Mouse (Mus musculus): ENCODE measurements around the gene Nus1. TPM values are rescaled to one million over a fixed set of nuclear protein-coding genes. Genes with fewer than 3 reads are reported as not detected.

Gene Nus1
- polyA plus RNA-seq (2015; fragmentation: Nextera tagmentation; extraction: Ambion mirVana): 10.9 and 11.8 TPM in 2 replicates

- Histone ChIP-seq H3K4me3 (peak within 1 kb of the TSS; percentile 100), H3K27ac (peak within 1 kb of the TSS; percentile 92), H3K4me2 (peak within 1 kb of the TSS; percentile 70), H3K9ac (peak within 1 kb of the TSS; percentile 95), H3K36me3 (no peaks in the 10 kb centered on the region), H3K4me1 (peaks cover 24% of the 10 kb centered on the region), H3K27me3 (no peaks in the 10 kb centered on the region), H3K9me3 (no peaks in the 10 kb centered on the region)
- peak; percentile 100 for ATAC-seq (ENCODE audit: borderline replicate concordance, extremely low read depth, low FRiP score, low TSS enrichment)
- WGBS: under 1% methylated on average over 79 of the region's 79 CpGs
These were observed at the start of gene Nus1 for GRCm38 (mm10) chr10:52417299-52417997. Gene Nus1, plus strand, starts transcription at chr10:52417547.

GRCm38 (mm10) chr10:52368376-52368775 lies 49.0 kb upstream of the Nus1 start:
- H3K4me1 ChIP-seq: no peaks in the 10 kb centered on the region
- WGBS: 79% methylated on average over 4 of the region's 4 CpGs
- no peaks in the 10 kb centered on the region for H3K27me3 ChIP-seq
- no peak for ATAC-seq (ENCODE audit: borderline replicate concordance, extremely low read depth, low FRiP score, low TSS enrichment)
- H3K4me2 ChIP-seq: no peak overlapping the region
- no peak overlapping the region for H3K9ac ChIP-seq
- H3K4me3 ChIP-seq: no peak overlapping the region
- H3K9me3 ChIP-seq: no peaks in the 10 kb centered on the region
- H3K36me3 ChIP-seq: no peaks in the 10 kb centered on the region
- H3K27ac ChIP-seq: no peak overlapping the region

GRCm38 (mm10) chr10:52373834-52374233 lies 43.5 kb upstream of the Nus1 start:
- Histone ChIP-seq H3K4me1 (0 out of 2 replicates have a peak, but pooled peaks cover 4% of the 10 kb centered on the region), H3K9me3 (no peaks in the 10 kb centered on the region), H3K9ac (no peak overlapping the region), H3K27me3 (no peaks in the 10 kb centered on the region), H3K27ac (no peak overlapping the region), H3K4me3 (no peak overlapping the region), H3K4me2 (no peak overlapping the region), H3K36me3 (no peaks in the 10 kb centered on the region)
- WGBS: 69% methylated on average over 4 of the region's 4 CpGs
- ATAC-seq (ENCODE audit: borderline replicate concordance, extremely low read depth, low FRiP score, low TSS enrichment): no peak

- Histone ChIP-seq H3K4me3 (no peak overlapping the region), H3K9me3 (no peaks in the 10 kb centered on the region), H3K27ac (no peak overlapping the region), H3K36me3 (no peaks in the 10 kb centered on the region), H3K9ac (no peak overlapping the region), H3K27me3 (no peaks in the 10 kb centered on the region), H3K4me2 (no peak overlapping the region), H3K4me1 (0 out of 2 replicates have a peak, but pooled peaks cover 9% of the 10 kb centered on the region)
- ATAC-seq (ENCODE audit: borderline replicate concordance, extremely low read depth, low FRiP score, low TSS enrichment): no peak
These were observed 42.7 kb upstream of the Nus1 start for GRCm38 (mm10) chr10:52374651-52375050.

- 0 out of 2 replicates have a peak, but pooled peaks cover 9% of the 10 kb centered on the region for H3K4me1 ChIP-seq
- 85% methylated on average over 2 of the region's 2 CpGs for WGBS
- no peak overlapping the region for H3K9ac ChIP-seq
- no peak overlapping the region for H3K4me2 ChIP-seq
- ATAC-seq (ENCODE audit: borderline replicate concordance, extremely low read depth, low FRiP score, low TSS enrichment): no peak
- no peaks in the 10 kb centered on the region for H3K9me3 ChIP-seq
- H3K27ac ChIP-seq: no peak overlapping the region
- no peak overlapping the region for H3K4me3 ChIP-seq
- no peaks in the 10 kb centered on the region for H3K36me3 ChIP-seq
- no peaks in the 10 kb centered on the region for H3K27me3 ChIP-seq
These were observed 40.9 kb upstream of the Nus1 start for GRCm38 (mm10) chr10:52376422-52376821.

GRCm38 (mm10) chr10:52377813-52378212 lies 39.5 kb upstream of the Nus1 start:
- peaks cover 12% of the 10 kb centered on the region; the same call in 1 of the 2 replicates for H3K4me1 ChIP-seq
- no peak overlapping the region for H3K4me3 ChIP-seq
- H3K36me3 ChIP-seq: no peaks in the 10 kb centered on the region
- H3K9ac ChIP-seq: no peak overlapping the region
- 87% methylated on average over 2 of the region's 2 CpGs for WGBS
- no peak for ATAC-seq (ENCODE audit: borderline replicate concordance, extremely low read depth, low FRiP score, low TSS enrichment)
- no peaks in the 10 kb centered on the region for H3K9me3 ChIP-seq
- no peak overlapping the region for H3K4me2 ChIP-seq
- no peak overlapping the region for H3K27ac ChIP-seq
- H3K27me3 ChIP-seq: no peaks in the 10 kb centered on the region

- Histone ChIP-seq H3K27ac (peak overlapping the region; percentile 96), H3K36me3 (no peaks in the 10 kb centered on the region), H3K4me3 (peak overlapping the region; percentile 85), H3K4me2 (peak overlapping the region; percentile 76), H3K4me1 (peaks cover 15% of the 10 kb centered on the region; the same call in 1 of the 2 replicates), H3K9ac (peak overlapping the region; percentile 85), H3K9me3 (no peaks in the 10 kb centered on the region), H3K27me3 (no peaks in the 10 kb centered on the region)
- ATAC-seq (ENCODE audit: borderline replicate concordance, extremely low read depth, low FRiP score, low TSS enrichment): peak; percentile 47
- under 1% methylated on average over 19 of the region's 19 CpGs for WGBS
These were observed 36.0 kb upstream of the Nus1 start for GRCm38 (mm10) chr10:52381321-52381801.

- peaks cover 15% of the 10 kb centered on the region; the same call in 1 of the 2 replicates for H3K4me1 ChIP-seq
- H3K4me2 ChIP-seq: peak within 1 kb of the TSS; percentile 76
- ATAC-seq (ENCODE audit: borderline replicate concordance, extremely low read depth, low FRiP score, low TSS enrichment): peak; percentile 98
- no peaks in the 10 kb centered on the region for H3K9me3 ChIP-seq
- no peaks in the 10 kb centered on the region for H3K27me3 ChIP-seq
- H3K27ac ChIP-seq: peak within 1 kb of the TSS; percentile 96
- H3K36me3 ChIP-seq: no peaks in the 10 kb centered on the region
- H3K4me3 ChIP-seq: peak within 1 kb of the TSS; percentile 85
- under 1% methylated on average over 56 of the region's 71 CpGs for WGBS
- H3K9ac ChIP-seq: peak within 1 kb of the TSS; percentile 85
These were observed 35.3 kb upstream of the Nus1 start, which contains the start of gene Gopc for GRCm38 (mm10) chr10:52381845-52382591. Gene Gopc, minus strand, starts transcription at chr10:52382124.

GRCm38 (mm10) chr10:52383022-52383421 lies 34.3 kb upstream of the Nus1 start:
- peak overlapping the region; percentile 85 for H3K4me3 ChIP-seq
- H3K36me3 ChIP-seq: no peaks in the 10 kb centered on the region
- H3K27ac ChIP-seq: 0 out of 2 replicates have a peak overlapping the region, but pooled peaks have one; percentile 96
- peak overlapping the region; percentile 76 for H3K4me2 ChIP-seq
- no peaks in the 10 kb centered on the region for H3K9me3 ChIP-seq
- WGBS: 54% methylated on average over 6 of the region's 6 CpGs
- no peaks in the 10 kb centered on the region for H3K27me3 ChIP-seq
- H3K4me1 ChIP-seq: peaks cover 15% of the 10 kb centered on the region; the same call in 1 of the 2 replicates
- peak overlapping the region; percentile 53; the same call in 1 of the 2 replicates for H3K9ac ChIP-seq
- ATAC-seq (ENCODE audit: borderline replicate concordance, extremely low read depth, low FRiP score, low TSS enrichment): no peak

- H3K9me3 ChIP-seq: no peaks in the 10 kb centered on the region
- ATAC-seq (ENCODE audit: borderline replicate concordance, extremely low read depth, low FRiP score, low TSS enrichment): no peak
These were observed 33.8 kb upstream of the Nus1 start for GRCm38 (mm10) chr10:52383522-52383921.

GRCm38 (mm10) chr10:52384823-52385610 lies 32.3 kb upstream of the Nus1 start:
- 51% methylated on average over 8 of the region's 8 CpGs for WGBS
- Histone ChIP-seq H3K36me3 (no peaks in the 10 kb centered on the region), H3K4me2 (no peak overlapping the region), H3K27ac (no peak overlapping the region), H3K4me3 (no peak overlapping the region), H3K27me3 (no peaks in the 10 kb centered on the region), H3K4me1 (peaks cover 6% of the 10 kb centered on the region; the same call in 1 of the 2 replicates), H3K9ac (no peak overlapping the region), H3K9me3 (no peaks in the 10 kb centered on the region)
- ATAC-seq (ENCODE audit: borderline replicate concordance, extremely low read depth, low FRiP score, low TSS enrichment): no peak

More at GRCm38 (mm10) chr10:52383522-52383921, 33.8 kb upstream of the Nus1 start:
- Histone ChIP-seq H3K9ac (no peak overlapping the region), H3K4me2 (no peak overlapping the region), H3K27ac (no peak overlapping the region), H3K27me3 (no peaks in the 10 kb centered on the region), H3K4me3 (no peak overlapping the region), H3K4me1 (peaks cover 13% of the 10 kb centered on the region; the same call in 1 of the 2 replicates), H3K36me3 (no peaks in the 10 kb centered on the region)
- WGBS: 93% methylated on average over 1 of the region's 1 CpGs

Measured in lung, embryonic 15.5 days (tissue).